Mouse (Mus musculus) MEL-GATA-1-ER (cell line): Measurements from ENCODE around the gene 1110032F04Rik.
"Not testable (repeated sequence)": the region's sequence is repeated elsewhere in the genome, so short reads cannot be mapped to it uniquely, and the experiment has no call there.

Experiments
- DNase-seq: peaks from one replicate; pipeline ENCODE4 v3.0.0-alpha.2; 2012; ENCODE audit warnings: low read depth; ENCODE audit errors: extremely low read depth

Gene 1110032F04Rik

GRCm38 (mm10) chr3:68869211-68869690, at the start of gene 1110032F04Rik:
Gene 1110032F04Rik (plus strand): TSS chr3:68869586.
- DNase-seq = no peak

- DNase-seq = no peak
These were observed 48.0 kb upstream of the 1110032F04Rik start for GRCm38 (mm10) chr3:68821406-68821805.

- DNase-seq = no peak
These were observed 47.5 kb upstream of the 1110032F04Rik start for GRCm38 (mm10) chr3:68821926-68822341.

GRCm38 (mm10) chr3:68823876-68824764, 45.3 kb upstream of the 1110032F04Rik start:
- no peak for DNase-seq

GRCm38 (mm10) chr3:68824765-68825090, 44.7 kb upstream of the 1110032F04Rik start:
- DNase-seq = no peak

GRCm38 (mm10) chr3:68825151-68825550, 44.2 kb upstream of the 1110032F04Rik start:
- no peak for DNase-seq

GRCm38 (mm10) chr3:68827671-68828070, 41.7 kb upstream of the 1110032F04Rik start:
- DNase-seq = no peak

GRCm38 (mm10) chr3:68829944-68830343, 39.4 kb upstream of the 1110032F04Rik start:
- DNase-seq = no peak

- no peak for DNase-seq
These were observed 32.4 kb upstream of the 1110032F04Rik start for GRCm38 (mm10) chr3:68836857-68837499.

GRCm38 (mm10) chr3:68840206-68840605, 29.2 kb upstream of the 1110032F04Rik start:
- no peak for DNase-seq

GRCm38 (mm10) chr3:68844025-68844424, 25.4 kb upstream of the 1110032F04Rik start:
- DNase-seq = peak; percentile 11

- DNase-seq = no peak
These were observed 21.1 kb upstream of the 1110032F04Rik start for GRCm38 (mm10) chr3:68848323-68848722.

GRCm38 (mm10) chr3:68852414-68852813, 17.0 kb upstream of the 1110032F04Rik start:
- no peak for DNase-seq

GRCm38 (mm10) chr3:68869691-68870567, 543 bp downstream of the 1110032F04Rik start:
- DNase-seq = no peak

- DNase-seq = no peak
These were observed 1.2 kb downstream of the 1110032F04Rik start for GRCm38 (mm10) chr3:68870568-68870950.

GRCm38 (mm10) chr3:68874079-68874478, 4.7 kb downstream of the 1110032F04Rik start:
- DNase-seq = no peak

GRCm38 (mm10) chr3:68886845-68887244, 17.5 kb downstream of the 1110032F04Rik start:
- DNase-seq = no peak

- DNase-seq = no peak
These were observed 26.0 kb downstream of the 1110032F04Rik start for GRCm38 (mm10) chr3:68895426-68895825.

GRCm38 (mm10) chr3:68897154-68897553, 27.8 kb downstream of the 1110032F04Rik start:
- DNase-seq = peak; percentile 30

- DNase-seq = not testable (repeated sequence)
These were observed 33.2 kb downstream of the 1110032F04Rik start for GRCm38 (mm10) chr3:68902636-68903035.
